20 mouse cellular contexts compared by ENCODE assay signal in genomic region chr1:23575005-23575404, GRCm38 (mm10).
A peak's percentile ranks its signal among the peaks of the same experiment; 100 is the strongest.
DNase-seq lines count a peak whose midpoint lies in the region; ATAC-seq and TF ChIP-seq lines count a peak whose summit lies in the region.
"Had no signal": no experiment of that assay in that cellular context is flagged by ENCODE, and none has a peak within 500 bp of the region (broad histone marks: within the 10 kb centered on the region; RNA-seq: fewer than 3 reads in every experiment).

No protein-coding gene starts in this region.

- no peak overlapping the region for H3K4me2 ChIP-seq in hindbrain, embryonic 12.5 days (replicated peaks)
- no peak overlapping the region for H3K4me2 ChIP-seq in forebrain, embryonic 13.5 days
- H3K4me2 ChIP-seq in hindbrain, embryonic 15.5 days = no peak overlapping the region
- no peak overlapping the region for H3K4me2 ChIP-seq in midbrain, embryonic 16.5 days (ENCODE audit: low read length)
- H3K4me2 ChIP-seq in intestine, postnatal 0 days (replicated peaks; ENCODE audit: low read depth) = no peak overlapping the region
- H3K4me2 ChIP-seq: liver, embryonic 11.5 days had no signal

- H3K27ac ChIP-seq in hindbrain, embryonic 12.5 days = no peak overlapping the region
- no peak overlapping the region for H3K27ac ChIP-seq in hindbrain, embryonic 10.5 days
- no peak overlapping the region for H3K27ac ChIP-seq in forebrain, embryonic 13.5 days
- no peak overlapping the region for H3K27ac ChIP-seq in hindbrain, embryonic 15.5 days (replicated peaks)
- no peak overlapping the region for H3K27ac ChIP-seq in midbrain, embryonic 16.5 days (ENCODE audit: low read length)
- H3K27ac ChIP-seq in intestine, postnatal 0 days (ENCODE audit: low read depth, low read length) = no peak overlapping the region
- H3K27ac ChIP-seq: heart, embryonic 10.5 days; limb, embryonic 10.5 days had no signal

- no peaks in the 10 kb centered on the region for H3K27me3 ChIP-seq in hindbrain, embryonic 12.5 days
- H3K27me3 ChIP-seq in hindbrain, embryonic 10.5 days (ENCODE audit: insufficient read depth, poor library complexity, severe bottlenecking) = no peaks in the 10 kb centered on the region
- H3K27me3 ChIP-seq in forebrain, embryonic 13.5 days = no peaks in the 10 kb centered on the region
- no peaks in the 10 kb centered on the region for H3K27me3 ChIP-seq in hindbrain, embryonic 15.5 days
- no peaks in the 10 kb centered on the region; the same call in 1 of the 2 replicates for H3K27me3 ChIP-seq in midbrain, embryonic 16.5 days (ENCODE audit: control insufficient read depth, insufficient read depth, low read depth, low read length)
- H3K27me3 ChIP-seq in intestine, postnatal 0 days (replicated peaks; ENCODE audit: control insufficient read depth, insufficient read depth, low read length) = no peaks in the 10 kb centered on the region
- H3K27me3 ChIP-seq: megakaryocyte, embryonic 14.5 days had no signal

- no peaks in the 10 kb centered on the region for H3K4me1 ChIP-seq in hindbrain, embryonic 12.5 days
- H3K4me1 ChIP-seq in hindbrain, embryonic 10.5 days (replicated peaks) = no peaks in the 10 kb centered on the region
- H3K4me1 ChIP-seq in forebrain, embryonic 13.5 days = peaks cover 17% of the 10 kb centered on the region; the same call in 1 of the 2 replicates
- H3K4me1 ChIP-seq in hindbrain, embryonic 15.5 days (replicated peaks) = 0 out of 2 replicates have a peak, but pooled peaks cover 3% of the 10 kb centered on the region
- H3K4me1 ChIP-seq in midbrain, embryonic 16.5 days (ENCODE audit: control insufficient read depth, insufficient read depth, low read length) = no peaks in the 10 kb centered on the region
- H3K4me1 ChIP-seq in intestine, postnatal 0 days (replicated peaks; ENCODE audit: control insufficient read depth, insufficient read depth, low read length) = no peaks in the 10 kb centered on the region
- H3K4me1 ChIP-seq: heart, embryonic 10.5 days; limb, embryonic 10.5 days; megakaryocyte, embryonic 14.5 days had no signal

- no peak overlapping the region for H3K9ac ChIP-seq in hindbrain, embryonic 12.5 days
- no peak overlapping the region for H3K9ac ChIP-seq in forebrain, embryonic 13.5 days
- no peak overlapping the region for H3K9ac ChIP-seq in hindbrain, embryonic 15.5 days
- H3K9ac ChIP-seq in midbrain, embryonic 16.5 days (ENCODE audit: low read depth, low read length) = no peak overlapping the region
- H3K9ac ChIP-seq in intestine, postnatal 0 days (ENCODE audit: low read depth, low read length) = no peak overlapping the region

- ATAC-seq in hindbrain, embryonic 12.5 days (ENCODE audit: low FRiP score) = peak; percentile 67
- peak; percentile 87 for ATAC-seq in forebrain, embryonic 13.5 days
- ATAC-seq in hindbrain, embryonic 15.5 days (ENCODE audit: low FRiP score, low read depth) = 0 out of 2 replicates have a peak, but pooled peaks have one; percentile 51
- ATAC-seq in midbrain, embryonic 16.5 days = peak; percentile 67; the same call in 1 of the 2 replicates
- ATAC-seq in intestine, postnatal 0 days = no peak

- TF ChIP-seq CTCF in intestine, postnatal 0 days (IDR thresholded peaks at IDR 0.05; ENCODE audit: low read depth) = no peak

- no peak for DNase-seq in hindbrain, embryonic 10.5 days (ENCODE audit: low spot score)
- DNase-seq in left cerebral cortex, adult 9 months (ENCODE audit: low spot score in 2 of 2) = no peak
- DNase-seq in frontal cortex, postnatal 14 days (ENCODE audit: low spot score in 2 of 2) = no peak
- DNase-seq: adrenal gland, postnatal 36 days; B cell, adult 2 months; embryo, embryonic 11 days; kidney, adult 8-10 months; kidney, postnatal 14 days; lung, adult 2 months; right cerebral cortex, adult 18-20 months; thymus, postnatal 36 days had no signal

- no peak overlapping the region for H3K4me3 ChIP-seq in hindbrain, embryonic 12.5 days
- H3K4me3 ChIP-seq in hindbrain, embryonic 10.5 days = no peak overlapping the region
- no peak overlapping the region for H3K4me3 ChIP-seq in forebrain, embryonic 13.5 days
- no peak overlapping the region for H3K4me3 ChIP-seq in hindbrain, embryonic 15.5 days
- H3K4me3 ChIP-seq in midbrain, embryonic 16.5 days (ENCODE audit: low read depth, low read length) = no peak overlapping the region
- H3K4me3 ChIP-seq in intestine, postnatal 0 days (ENCODE audit: low read depth, low read length) = no peak overlapping the region
- H3K4me3 ChIP-seq: heart, embryonic 10.5 days; limb, embryonic 10.5 days; megakaryocyte, embryonic 14.5 days had no signal

- H3K36me3 ChIP-seq in hindbrain, embryonic 12.5 days = no peaks in the 10 kb centered on the region
- H3K36me3 ChIP-seq in hindbrain, embryonic 10.5 days = no peaks in the 10 kb centered on the region
- no peaks in the 10 kb centered on the region for H3K36me3 ChIP-seq in forebrain, embryonic 13.5 days (ENCODE audit: poor library complexity, severe bottlenecking)
- no peaks in the 10 kb centered on the region for H3K36me3 ChIP-seq in hindbrain, embryonic 15.5 days
- no peaks in the 10 kb centered on the region for H3K36me3 ChIP-seq in midbrain, embryonic 16.5 days (ENCODE audit: control insufficient read depth, insufficient read depth, low read length)
- no peaks in the 10 kb centered on the region for H3K36me3 ChIP-seq in intestine, postnatal 0 days (ENCODE audit: control insufficient read depth, insufficient read depth)
- H3K36me3 ChIP-seq: heart, embryonic 10.5 days; limb, embryonic 10.5 days had no signal

- H3K9me3 ChIP-seq in hindbrain, embryonic 12.5 days (replicated peaks) = no peaks in the 10 kb centered on the region
- H3K9me3 ChIP-seq in hindbrain, embryonic 10.5 days = no peaks in the 10 kb centered on the region
- no peaks in the 10 kb centered on the region for H3K9me3 ChIP-seq in forebrain, embryonic 13.5 days (replicated peaks)
- H3K9me3 ChIP-seq in hindbrain, embryonic 15.5 days = no peaks in the 10 kb centered on the region
- no peaks in the 10 kb centered on the region for H3K9me3 ChIP-seq in midbrain, embryonic 16.5 days (replicated peaks; ENCODE audit: control insufficient read depth, low read length, poor library complexity, severe bottlenecking)
- H3K9me3 ChIP-seq in intestine, postnatal 0 days (ENCODE audit: control insufficient read depth) = no peaks in the 10 kb centered on the region
- H3K9me3 ChIP-seq: heart, embryonic 10.5 days; limb, embryonic 10.5 days had no signal
